Mouse (Mus musculus) left cerebral cortex, adult 8-10 months (tissue): ENCODE data around the gene Farsa. TPM values are rescaled to one million over a fixed set of nuclear protein-coding genes. Genes with fewer than 3 reads are reported as not detected.
"Not testable (repeated sequence)": the region's sequence is repeated elsewhere in the genome, so short reads cannot be mapped to it uniquely, and the experiment has no call there.

Experiments used
- DNase-seq, 2 experiments: peaks; one replicate each; pipeline ENCODE4 v3.0.0; 2022; ENCODE audit warnings: low spot score in 2 of 2
- total RNA-seq, 4 experiments: library from RNA; stranded (reverse); gene quantifications; 2 replicates each; pipeline ENCODE4 v1.2.4; 2022

The Farsa gene
- total RNA-seq = 10 to 100 TPM; 39.6 to 48.5 (median 43.7) TPM

DNA sequence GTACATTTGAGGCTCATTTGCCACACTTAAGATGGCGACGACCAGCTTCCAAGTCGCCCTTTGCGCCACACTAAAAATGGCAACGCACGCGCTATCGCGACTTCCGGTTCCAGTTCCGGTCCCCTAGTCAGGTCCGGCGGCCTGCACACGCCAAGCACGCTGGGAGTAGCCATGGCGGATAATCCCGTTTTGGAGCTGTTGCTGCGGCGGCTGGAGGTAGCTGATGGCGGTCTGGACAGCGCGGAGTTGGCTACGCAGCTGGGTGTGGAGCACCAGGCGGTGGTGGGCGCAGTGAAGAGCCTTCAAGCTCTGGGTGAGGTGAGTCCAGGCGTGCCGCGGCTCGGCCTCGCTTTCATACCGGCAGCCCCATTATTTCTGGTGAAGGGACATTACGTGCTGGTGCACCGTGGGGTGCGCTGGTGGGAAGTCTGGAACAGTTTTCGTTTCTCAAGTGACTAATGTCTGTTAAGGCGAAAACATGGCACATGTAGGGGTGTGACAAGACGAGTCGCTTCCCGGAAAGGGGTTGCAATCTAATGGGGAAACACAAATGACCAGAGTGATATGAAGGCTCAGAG lies at the start of gene Farsa:
TSS of gene Farsa (plus strand) at position 126 of the 578 bp plus-strand sequence.
- DNase-seq = peak; percentile 87 to 93

DNA sequence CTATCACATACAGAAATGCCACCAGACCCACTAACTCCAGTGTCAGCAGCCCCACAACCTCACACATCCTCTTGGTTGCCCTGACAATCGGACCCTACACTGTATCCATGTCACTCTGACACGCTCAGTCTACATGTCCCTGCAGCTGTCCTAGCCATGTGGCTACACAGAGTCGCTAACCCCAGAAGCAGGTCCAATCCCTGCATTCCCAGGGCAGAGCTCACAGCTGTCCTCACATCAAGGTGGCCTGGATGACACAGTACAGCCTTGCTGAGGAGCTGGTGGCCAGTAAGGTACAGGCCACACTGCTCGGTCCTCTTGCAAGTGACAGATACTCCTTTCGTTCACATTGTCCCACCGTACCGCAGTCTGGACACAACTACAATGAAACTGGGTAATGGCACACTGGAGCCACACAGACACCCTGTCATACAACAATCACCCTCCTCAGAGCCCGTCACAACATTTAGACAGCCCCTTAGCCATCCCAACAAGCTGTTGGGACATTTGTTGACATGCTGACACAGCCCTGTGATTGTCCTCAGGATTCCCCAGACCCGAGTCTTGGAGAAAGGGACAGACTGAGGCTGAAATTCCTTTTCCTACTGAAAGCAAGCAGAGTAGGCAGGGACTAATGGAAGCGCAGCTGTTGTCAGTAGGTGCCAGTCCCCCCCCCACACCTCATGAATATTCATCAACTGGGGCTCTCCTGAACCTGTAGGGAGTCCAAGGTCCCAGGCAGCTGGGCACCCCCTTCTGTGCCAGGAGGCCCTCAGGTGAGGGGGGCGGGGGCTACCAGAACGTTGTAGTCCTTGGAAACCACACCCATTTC lies 47.5 kb upstream of the Farsa start:
- DNase-seq = no peak

DNA sequence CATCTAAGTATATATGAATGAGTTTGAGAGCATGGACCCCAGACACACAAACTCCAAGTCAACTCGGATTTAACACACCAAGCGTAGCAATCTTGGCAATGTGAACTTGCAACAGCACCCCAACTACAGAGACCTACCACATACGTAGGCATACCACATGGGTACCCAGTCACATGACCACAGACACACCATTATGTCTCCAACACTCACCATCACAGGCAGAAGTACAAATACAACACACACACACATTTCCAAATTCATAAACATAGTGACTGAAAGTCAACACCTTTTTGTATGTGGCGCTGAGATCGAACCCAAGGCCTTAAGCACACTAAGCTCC lies 46.9 kb upstream of the Farsa start:
- DNase-seq = no peak

DNA sequence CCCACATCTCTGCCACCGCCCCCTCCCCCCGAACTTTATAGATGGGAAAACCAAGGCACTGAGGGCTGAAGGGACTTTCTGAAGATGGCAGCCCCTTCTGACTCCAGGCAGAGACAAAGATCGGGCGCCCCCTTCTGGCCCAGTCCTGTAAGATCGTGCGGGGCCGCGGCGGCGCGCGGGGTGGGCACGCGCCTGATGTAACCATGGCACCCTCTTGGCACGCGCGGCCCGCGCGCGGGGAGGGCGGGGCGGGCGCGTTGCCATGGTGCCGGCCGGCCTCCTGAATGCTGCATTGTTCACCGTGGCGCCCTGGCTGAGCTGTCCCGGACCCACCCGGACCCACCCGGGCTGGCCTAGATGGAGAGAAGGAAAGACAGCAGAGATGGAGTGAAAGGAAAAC lies 45.9 kb upstream of the Farsa start:
- DNase-seq = peak; percentile 92 to 96

DNA sequence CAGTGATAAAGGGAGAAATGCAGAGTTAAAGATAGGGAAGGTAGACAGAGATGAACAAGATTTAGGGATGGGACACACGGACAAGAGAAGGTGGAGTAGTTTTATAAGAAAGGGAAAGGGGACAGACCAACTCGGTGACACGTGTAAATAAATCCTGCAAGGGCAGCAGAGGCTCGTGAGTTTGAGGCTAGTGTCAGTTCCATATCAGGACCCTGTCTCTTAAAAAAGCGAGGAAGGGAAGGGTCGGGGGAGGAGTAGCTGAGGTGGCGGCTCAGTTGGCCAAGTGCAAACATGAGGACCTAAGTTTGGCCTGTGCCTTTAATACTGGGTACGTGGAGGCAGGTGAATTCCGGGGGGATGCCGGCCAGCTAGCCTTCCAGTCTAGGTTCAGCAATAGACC lies 45.5 kb upstream of the Farsa start:
- DNase-seq = peak in 1 of 2 experiments; percentile 16

DNA sequence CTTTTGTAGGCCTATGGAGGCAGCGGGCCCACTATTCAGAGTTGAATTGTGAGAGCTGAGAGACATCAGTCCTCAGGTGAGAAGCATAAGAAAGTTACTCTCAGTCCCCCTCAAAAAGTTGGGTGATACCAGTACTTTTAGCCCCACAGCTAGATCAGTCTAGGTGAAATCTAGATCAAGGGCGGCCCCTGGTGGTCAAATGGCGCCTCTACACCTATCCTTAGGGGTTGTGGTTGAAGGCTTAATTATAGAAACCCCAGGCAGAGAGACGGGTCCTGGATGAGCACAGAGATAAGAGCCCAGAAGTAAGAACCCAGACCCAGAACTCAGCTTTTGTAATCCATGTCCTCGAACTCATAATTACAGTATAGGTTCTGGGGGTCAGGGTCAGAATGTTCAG lies 43.7 kb upstream of the Farsa start:
- peak; percentile 35 to 75 for DNase-seq

DNA sequence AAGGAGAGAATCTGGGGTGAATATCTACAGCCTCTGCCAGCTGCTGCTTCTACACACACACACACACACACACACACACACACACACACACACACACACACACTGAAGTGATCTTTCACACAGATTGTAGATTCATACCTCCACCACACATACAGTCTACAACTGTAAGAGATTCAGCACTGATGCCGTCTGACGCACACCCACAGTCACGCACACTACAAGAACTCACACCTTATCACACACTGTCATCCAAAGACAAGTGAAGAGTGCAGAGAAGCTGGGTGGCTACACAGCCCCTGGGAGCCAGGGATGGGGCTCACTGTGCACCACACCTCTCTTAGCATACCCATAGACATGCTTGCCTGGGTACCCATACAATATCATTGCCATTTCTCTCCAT lies 43.0 kb upstream of the Farsa start:
- DNase-seq = no peak

DNA sequence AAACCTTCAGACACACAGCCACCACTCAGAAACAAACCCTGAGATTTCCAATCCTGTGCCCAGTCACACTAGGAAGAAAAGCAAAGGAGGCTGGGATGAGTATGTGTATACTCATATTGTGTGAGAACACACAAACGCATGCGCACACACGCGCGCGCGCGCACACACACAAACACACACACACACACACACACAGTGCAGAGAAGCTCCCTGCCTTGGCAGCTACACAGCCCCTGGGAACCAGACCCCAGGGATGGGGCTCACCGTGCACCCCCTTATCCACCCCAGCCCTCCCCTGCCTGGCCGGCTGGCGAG lies 42.6 kb upstream of the Farsa start:
- DNase-seq = no peak

DNA sequence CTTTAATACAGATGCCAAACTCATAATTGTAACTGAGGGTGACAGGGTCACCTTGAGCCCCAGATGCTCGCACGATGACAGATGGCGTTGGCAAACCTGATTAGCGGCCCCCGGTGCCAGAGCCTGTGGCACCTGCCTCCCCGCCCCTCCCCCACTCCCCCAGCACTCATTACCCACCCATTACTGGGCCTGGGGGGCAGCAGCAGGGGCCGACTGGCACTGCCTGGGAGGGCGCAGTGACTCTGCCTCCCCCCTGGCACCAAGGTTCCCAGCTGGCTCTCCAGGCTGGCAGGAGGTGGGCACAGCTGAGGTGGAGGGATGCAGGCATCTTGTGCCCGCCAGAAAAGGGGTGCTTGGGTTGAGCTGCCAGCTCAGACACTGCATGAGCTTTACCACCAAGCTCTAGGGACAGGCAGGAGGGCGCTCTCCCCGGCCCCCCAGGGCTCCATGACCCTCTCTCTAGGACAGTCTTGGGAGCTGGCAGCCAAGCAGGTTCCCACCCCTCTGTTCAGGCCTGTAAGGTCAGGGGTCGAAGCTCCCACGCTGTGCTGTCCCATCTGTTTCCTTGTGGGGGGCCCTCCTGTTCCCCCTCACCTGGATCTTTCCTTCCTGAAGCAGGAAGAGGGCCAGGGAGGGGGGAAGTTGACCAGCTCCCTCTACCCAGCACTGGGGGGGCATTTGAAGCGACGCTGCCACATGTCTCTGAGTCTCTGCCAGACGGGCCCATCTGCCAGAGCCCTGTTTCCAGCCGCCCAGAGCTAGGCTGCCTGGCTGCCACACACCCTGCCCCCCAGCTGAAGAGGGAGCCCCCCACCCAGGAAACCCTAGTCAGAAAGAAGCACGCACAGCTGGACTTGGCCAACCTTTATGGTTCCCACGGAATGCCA lies 42.0 kb upstream of the Farsa start:
- DNase-seq = no peak

DNA sequence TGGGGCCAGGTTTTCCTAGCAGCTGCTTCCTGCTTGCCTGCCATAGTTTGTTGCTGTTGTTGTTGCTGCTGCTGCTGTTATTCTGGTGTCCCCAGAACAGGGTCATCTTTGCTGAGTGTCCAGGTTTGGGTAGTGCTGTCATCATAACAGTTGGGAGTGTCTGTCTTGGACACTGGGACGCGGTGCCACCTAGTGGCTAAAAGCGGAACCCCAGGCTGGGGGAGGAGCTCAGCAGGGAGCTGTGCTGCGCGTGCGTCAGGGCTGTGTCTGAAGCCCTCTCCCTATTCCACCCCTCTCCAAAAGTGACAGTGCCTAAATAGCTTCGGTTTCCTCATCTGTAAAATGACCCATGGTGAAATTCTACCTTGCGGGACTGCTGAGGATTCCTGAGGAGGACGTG lies 41.2 kb upstream of the Farsa start:
- DNase-seq = peak; percentile 87 to 99

DNA sequence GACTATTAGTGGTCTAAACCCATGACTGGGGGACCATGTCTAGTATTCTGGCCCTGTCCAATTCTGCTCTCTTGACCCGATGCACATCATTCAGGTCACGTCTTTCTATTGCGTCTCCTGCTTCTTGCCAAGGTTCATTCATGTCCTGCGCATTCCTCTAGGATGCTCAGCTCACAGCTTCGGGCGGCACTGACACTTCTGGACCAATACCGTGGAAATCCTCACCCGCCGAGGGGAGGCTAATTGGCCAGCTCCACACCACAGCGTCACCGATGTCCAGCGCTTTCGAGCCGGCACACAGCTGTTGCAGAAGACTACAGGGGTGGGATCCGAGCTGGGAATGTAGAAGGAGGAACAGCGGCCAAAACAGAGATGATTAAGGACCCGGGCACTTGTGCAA lies 40.7 kb upstream of the Farsa start:
- no peak for DNase-seq

DNA sequence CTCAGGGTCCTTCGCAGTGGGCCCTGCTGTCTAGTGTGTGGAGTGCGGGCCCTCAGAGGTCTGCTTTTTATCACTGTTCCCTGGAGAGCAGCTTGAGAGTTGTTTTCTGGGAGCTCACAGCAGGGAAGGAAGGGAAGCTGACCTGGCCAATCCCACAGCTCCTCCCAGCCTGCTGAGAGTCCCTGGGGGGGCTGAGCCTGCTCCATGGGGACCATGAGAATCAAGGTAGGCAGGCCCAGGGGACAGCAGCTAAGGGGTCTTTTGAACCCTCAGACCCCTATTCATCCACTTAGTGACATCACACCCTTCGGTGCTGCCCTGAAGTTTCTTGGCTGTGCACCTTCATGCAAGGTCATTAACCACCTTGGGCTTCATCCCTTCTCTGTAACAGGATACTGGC lies 34.1 kb upstream of the Farsa start, which contains the start of gene Dand5:
TSS of gene Dand5 (minus strand) at position 101 of the 400 bp plus-strand sequence.
- no peak for DNase-seq

DNA sequence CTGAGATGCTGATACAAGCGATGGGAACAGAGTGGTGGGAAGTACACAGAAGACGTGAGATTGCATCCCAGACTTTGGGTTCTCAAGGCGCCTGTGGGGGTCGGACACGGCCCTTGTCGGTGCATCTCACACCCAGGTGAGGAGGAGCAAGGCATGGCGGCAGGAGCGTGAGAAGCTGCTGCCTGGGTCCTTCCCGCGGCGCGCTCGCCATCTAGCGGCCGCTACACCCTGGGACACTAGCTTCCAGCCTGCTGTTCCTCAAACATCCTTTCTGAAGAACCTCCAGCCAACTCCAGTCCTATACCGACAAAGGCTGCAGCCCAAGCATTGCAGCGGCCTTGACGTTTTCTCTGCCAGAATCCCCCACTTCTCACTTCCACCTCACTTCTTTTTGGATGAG lies 33.1 kb upstream of the Farsa start:
- DNase-seq = no peak

DNA sequence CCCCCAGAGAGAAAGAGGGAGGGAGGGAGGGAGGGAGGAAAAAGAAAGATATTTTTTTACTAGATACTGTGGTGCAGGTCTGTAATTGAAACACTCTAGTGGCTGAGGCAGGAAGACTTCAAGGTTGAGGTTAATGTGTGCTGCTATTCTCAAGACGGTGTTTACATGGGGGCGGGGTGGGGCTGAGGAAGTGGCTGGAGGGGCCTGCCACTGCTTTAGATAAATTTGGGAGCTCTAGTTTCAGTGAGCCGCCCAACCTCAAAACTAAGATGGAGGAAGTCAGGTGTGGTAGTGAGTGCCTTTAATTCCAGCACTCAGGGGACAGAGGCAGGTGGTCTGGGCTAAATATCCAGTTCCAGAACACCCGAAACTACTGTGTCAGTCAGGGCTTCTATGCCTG lies 31.2 kb upstream of the Farsa start:
- DNase-seq = no peak

DNA sequence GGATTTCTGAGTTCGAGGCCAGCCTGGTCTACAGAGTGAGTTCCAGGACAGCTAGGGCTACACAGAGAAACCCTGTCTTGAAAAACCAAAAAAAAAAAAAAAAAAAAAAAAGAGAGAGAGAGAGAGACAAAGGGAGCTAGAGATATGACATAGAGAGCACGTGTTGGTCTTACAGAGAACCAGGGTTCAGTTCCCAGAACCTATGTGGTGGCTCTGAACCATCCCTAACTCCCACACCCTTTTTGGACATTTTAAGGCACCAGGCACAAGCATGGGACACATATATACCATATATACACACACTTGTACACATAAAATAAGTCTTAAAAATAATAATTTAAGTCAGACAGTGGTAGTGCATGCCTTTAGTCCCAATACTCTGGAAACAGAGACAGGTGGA lies 30.3 kb upstream of the Farsa start:
- DNase-seq = not testable (repeated sequence)

DNA sequence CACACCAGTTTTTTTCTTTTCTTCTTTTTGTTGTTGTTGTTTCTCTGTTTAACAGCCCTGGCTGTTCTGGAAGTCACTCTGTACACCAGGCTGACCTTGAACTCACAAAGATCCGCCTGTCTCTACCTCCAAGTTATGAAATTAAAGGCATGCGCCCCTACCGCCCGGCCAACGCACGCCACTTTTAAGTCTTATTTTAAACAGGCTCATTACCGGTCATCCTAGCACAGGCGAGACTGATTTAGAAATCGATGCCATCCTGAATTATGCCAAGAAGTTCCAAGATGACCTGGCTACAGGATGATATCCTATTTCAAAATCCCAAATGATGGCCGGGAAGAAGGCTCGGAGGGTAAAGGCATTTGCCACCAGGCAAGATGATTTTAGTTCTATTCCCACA lies 25.3 kb upstream of the Farsa start, which contains the start of gene Gadd45gip1:
TSS of gene Gadd45gip1 (plus strand) at position 33 of the 400 bp plus-strand sequence.
- no peak for DNase-seq

DNA sequence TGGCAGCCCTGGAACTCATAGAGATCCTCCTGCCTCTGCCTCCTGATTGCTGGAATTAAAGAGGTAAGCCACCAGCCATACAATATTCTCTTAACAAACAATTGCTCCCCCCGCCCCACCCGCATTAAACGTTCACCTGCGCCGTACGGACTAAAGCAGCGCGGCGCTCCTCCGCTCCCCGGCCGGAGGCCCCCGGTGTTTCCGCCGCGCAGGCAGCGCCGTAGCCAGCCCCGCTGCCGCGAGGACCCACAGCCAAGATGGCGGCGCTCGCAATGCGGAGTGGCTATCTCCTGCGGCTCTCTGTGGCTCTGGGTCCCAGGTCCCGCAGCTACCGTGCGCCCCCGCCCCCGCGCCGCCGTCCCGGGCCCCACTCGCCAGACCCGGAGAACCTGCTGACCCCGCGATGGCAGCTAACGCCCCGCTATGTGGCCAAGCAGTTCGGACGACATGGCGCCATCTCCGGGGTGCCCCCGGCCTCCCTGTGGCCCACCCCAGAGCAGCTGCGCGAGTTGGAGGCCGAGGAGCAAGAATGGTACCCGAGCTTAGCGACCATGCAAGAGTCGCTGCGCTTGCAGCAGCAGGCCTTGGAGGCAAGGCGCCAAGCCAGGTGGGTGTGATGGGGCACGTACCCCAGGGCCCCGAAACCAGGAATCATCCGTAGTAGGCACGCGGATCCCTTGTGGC lies 24.6 kb upstream of the Farsa start:
- peak; percentile 66 for DNase-seq

DNA sequence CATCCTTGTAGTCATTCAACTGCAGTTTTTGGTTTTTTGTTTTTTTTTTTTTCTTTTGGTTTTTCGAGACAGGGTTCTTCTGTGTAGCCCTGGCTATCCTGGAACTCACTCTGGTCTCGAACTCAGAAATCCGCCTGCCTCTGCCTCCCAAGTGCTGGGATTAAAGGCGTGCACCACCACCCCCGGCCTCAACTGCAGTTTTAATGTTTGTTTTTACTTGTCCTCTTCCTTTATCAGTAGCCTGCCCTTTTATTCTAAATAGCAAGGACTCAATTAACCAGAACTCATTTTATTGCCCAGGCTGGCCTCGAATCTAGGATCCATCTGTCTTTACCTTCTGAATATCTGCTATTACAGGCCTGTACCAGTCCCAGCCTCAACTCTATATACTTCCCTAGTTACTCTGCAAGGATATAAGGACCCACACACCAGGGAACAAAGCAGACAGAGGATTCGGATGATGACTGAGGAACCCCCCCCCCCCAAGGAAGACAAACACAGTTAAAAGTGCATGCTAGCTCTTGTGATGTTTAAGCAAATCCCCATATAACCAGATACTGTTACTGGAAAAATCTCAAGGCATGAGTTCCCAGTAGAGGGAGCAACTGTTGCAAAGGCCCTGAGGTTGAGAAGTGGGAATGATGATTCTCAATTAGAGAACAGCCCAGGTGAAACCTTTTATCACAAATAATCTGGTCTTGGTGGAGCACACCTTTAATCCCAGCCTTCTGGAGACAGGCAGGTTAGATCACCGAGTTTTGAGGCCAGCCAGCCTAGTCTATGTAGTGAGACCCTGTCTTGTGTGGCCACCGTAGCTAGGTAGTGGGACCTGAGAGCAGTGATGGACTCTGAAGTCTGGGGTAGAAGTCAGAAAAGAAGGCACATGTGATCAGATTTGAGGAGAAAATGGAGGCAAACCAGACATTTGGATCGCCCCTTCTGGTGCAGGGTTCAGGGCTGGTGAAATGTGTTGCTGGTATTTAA lies 23.7 kb upstream of the Farsa start:
- no peak for DNase-seq

DNA sequence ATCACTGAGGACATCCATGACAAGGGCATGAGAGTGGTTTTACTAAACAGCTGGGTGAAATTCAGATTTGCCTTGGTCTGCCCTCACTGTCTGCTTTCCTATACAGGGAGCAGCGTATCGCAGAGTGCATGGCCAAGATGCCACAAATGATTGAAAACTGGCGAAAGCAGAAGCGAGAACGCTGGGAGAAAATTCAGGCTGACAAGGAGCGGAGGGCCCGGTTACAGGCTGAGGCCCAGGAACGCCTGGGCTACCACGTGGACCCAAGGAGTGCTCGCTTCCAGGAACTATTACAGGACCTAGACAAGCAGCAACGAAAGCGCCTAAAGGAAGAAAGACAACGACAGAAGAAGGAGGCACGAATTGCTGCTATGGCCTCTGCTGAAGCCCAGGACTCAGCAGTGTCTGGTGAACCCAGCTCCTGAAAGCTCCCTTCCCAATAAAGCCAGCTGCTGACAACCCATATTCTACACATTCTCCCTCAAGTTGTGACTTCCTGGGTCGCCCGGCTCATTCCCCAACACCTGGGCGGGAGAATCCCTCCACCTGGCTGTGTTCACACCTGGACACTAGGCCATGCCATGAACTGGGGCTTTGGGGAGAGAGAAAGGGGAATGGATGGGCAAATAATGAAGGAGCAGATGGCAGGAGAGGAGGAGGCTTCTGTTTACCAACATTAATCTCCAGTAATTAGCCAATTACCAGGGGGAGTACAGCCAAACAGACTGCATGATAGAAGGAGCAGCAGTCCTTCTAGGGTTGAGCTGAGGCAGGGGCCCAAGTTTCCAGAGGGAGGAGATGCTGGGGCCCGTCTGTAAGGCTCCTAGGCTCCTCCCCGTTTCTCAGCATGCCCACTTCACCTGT lies 22.6 kb upstream of the Farsa start:
- no peak for DNase-seq
